Mouse (Mus musculus): Measurements from ENCODE around the gene Cpne7.

DNA sequence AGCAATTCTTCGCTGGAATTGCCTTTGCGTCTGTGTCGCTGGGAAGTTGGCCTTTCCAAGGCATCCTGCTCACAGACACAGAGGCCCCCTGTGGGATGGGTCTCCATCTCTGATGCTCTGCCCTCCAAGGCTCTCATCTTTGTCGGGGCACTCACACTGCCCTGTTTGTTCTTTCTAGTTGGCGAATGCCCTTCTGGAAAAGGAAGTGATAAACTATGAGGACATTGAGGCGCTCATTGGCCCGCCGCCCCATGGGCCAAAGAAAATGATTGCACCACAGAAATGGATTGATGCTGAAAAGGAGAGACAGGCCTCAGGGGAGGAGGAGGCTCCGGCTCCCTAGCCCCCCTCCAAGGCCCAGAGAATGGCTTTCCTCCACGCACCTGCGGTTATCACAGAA, 20.0 kb upstream of the Cpne7 start:
- TF ChIP-seq CTCF (IDR thresholded peaks at IDR 0.05) (no peak), EP300 (IDR thresholded peaks at IDR 0.05) (no peak)

Measured in lung, postnatal 0 days (tissue).